Mouse (Mus musculus): ENCODE measurements around the gene Add3. TPM values are rescaled to one million over a fixed set of nuclear protein-coding genes. Genes with fewer than 3 reads are reported as not detected.

The Add3 gene
- polyA plus RNA-seq, 1 experiment from 2014 or later, result 27.1 TPM

GRCm38 (mm10) chr19:53119255-53119795 is 20.9 kb upstream of the Add3 start:
- Histone ChIP-seq H3K4me1 (replicated peaks) (no peaks in the 10 kb centered on the region), H3K9me3 (no peaks in the 10 kb centered on the region; the same call in 1 of the 2 replicates), H3K4me3 (replicated peaks) (no peak overlapping the region), H3K27me3 (no peaks in the 10 kb centered on the region), H3K9ac (replicated peaks) (no peak overlapping the region), H3K36me3 (no peaks in the 10 kb centered on the region), H3K27ac (no peak overlapping the region), H3K4me2 (replicated peaks) (no peak overlapping the region)
- ATAC-seq, result no peak
- 88% methylated on average over 8 of the region's 8 CpGs for WGBS

DNA sequence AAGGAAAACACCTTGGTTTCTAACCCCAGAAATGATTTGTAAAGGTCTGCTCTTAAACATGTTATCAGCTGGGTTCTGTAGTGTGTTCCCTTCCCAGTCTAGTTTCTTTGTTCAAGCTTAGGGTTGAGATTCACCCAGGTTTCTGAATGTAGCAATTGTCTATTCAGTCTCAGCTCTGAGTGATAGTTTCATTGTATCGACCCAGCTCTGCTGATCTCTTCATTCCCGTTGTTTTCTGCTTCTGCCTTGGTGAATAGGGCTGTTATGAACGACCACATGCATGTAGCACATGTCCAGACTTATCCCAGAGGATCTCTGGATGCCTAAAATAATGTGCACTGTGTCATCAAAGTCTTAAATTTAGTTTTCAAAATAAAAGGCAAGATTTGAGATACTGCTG is 19.8 kb upstream of the Add3 start:
- no peak for ATAC-seq
- WGBS, result 69% methylated on average over 3 of the region's 3 CpGs
- H3K27ac ChIP-seq, result no peak overlapping the region
- H3K4me2 ChIP-seq (replicated peaks), result no peak overlapping the region
- no peaks in the 10 kb centered on the region for H3K4me1 ChIP-seq (replicated peaks)
- H3K27me3 ChIP-seq, result no peaks in the 10 kb centered on the region
- no peaks in the 10 kb centered on the region for H3K36me3 ChIP-seq
- no peak overlapping the region for H3K4me3 ChIP-seq (replicated peaks)
- H3K9me3 ChIP-seq, result no peaks in the 10 kb centered on the region; the same call in 1 of the 2 replicates
- H3K9ac ChIP-seq (replicated peaks), result no peak overlapping the region

GRCm38 (mm10) chr19:53122641-53123241 is 17.5 kb upstream of the Add3 start:
- no peaks in the 10 kb centered on the region for H3K27me3 ChIP-seq
- H3K27ac ChIP-seq, result no peak overlapping the region
- 85% methylated on average over 6 of the region's 6 CpGs for WGBS
- H3K9ac ChIP-seq (replicated peaks), result no peak overlapping the region
- no peaks in the 10 kb centered on the region for H3K36me3 ChIP-seq
- no peak for ATAC-seq
- no peaks in the 10 kb centered on the region for H3K9me3 ChIP-seq
- H3K4me2 ChIP-seq (replicated peaks), result no peak overlapping the region
- no peaks in the 10 kb centered on the region for H3K4me1 ChIP-seq (replicated peaks)
- H3K4me3 ChIP-seq (replicated peaks), result no peak overlapping the region

GRCm38 (mm10) chr19:53123301-53123700 is 16.9 kb upstream of the Add3 start:
- WGBS, result 72% methylated on average over 5 of the region's 5 CpGs
- H3K9ac ChIP-seq (replicated peaks), result no peak overlapping the region
- no peaks in the 10 kb centered on the region for H3K9me3 ChIP-seq
- no peak for ATAC-seq
- no peak overlapping the region for H3K27ac ChIP-seq
- no peaks in the 10 kb centered on the region for H3K4me1 ChIP-seq (replicated peaks)
- no peaks in the 10 kb centered on the region for H3K36me3 ChIP-seq
- H3K4me3 ChIP-seq (replicated peaks), result no peak overlapping the region
- H3K27me3 ChIP-seq, result no peaks in the 10 kb centered on the region
- no peak overlapping the region for H3K4me2 ChIP-seq (replicated peaks)

GRCm38 (mm10) chr19:53125679-53126078 is 14.6 kb upstream of the Add3 start:
- H3K36me3 ChIP-seq, result no peaks in the 10 kb centered on the region
- no peak overlapping the region for H3K4me2 ChIP-seq (replicated peaks)
- H3K4me1 ChIP-seq (replicated peaks), result no peaks in the 10 kb centered on the region
- no peak for ATAC-seq
- no peaks in the 10 kb centered on the region for H3K27me3 ChIP-seq
- H3K4me3 ChIP-seq (replicated peaks), result no peak overlapping the region
- no peak overlapping the region for H3K9ac ChIP-seq (replicated peaks)
- WGBS, result 90% methylated on average over 2 of the region's 2 CpGs
- H3K9me3 ChIP-seq, result no peaks in the 10 kb centered on the region
- no peak overlapping the region for H3K27ac ChIP-seq

GRCm38 (mm10) chr19:53126546-53126945 is 13.7 kb upstream of the Add3 start:
- no peak for ATAC-seq
- Histone ChIP-seq H3K36me3 (no peaks in the 10 kb centered on the region), H3K9ac (replicated peaks) (no peak overlapping the region), H3K4me1 (replicated peaks) (no peaks in the 10 kb centered on the region), H3K9me3 (no peaks in the 10 kb centered on the region), H3K27ac (no peak overlapping the region), H3K4me3 (replicated peaks) (no peak overlapping the region), H3K27me3 (peaks cover 8% of the 10 kb centered on the region), H3K4me2 (replicated peaks) (no peak overlapping the region)
- 84% methylated on average over 4 of the region's 4 CpGs for WGBS

DNA sequence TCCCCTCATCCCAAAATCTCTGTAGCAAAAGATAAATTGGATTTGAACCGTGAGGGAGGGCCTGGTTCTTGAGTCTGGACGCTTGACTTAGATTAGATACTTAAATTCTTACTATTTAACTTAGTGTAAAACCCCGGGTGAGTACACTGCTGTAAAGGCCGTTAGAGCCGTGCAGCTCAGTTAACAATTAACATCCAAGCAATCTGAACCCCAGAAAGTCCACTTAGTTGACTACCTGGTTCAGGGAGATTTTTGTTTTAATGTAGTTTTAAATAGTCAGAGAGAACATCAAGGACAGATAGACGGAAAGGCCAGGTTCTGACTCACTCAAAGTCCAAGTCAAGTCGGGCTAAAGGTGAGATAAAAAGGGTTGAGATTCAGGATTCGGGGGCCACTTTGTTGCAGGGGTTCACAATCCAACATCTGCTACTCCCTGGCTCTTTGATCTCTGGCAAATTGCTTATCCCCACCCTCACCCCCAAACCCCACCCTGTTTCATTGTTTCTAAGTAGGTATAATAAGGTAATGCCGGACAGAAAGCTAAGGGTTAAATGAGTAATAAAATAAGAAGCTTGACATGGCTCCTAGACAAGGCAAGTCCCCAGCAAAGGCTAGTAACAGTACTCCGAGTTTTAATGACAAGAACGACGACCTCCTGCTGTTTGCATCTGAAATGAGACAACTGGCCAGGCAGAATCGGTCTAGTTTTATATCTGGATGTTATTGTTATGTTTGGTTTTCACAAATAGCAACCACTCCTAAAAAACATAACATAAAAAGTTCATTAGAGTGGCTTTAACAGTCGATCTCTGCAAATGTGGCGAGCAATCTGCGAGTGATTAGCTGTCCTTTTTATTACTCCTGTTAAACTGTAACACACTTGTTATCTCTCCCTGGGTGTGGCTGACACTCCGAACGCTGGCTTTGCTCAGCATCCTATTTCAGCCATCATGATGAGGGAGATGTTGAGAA is 12.6 kb upstream of the Add3 start:
- Histone ChIP-seq H3K9ac (replicated peaks) (no peak overlapping the region), H3K9me3 (no peaks in the 10 kb centered on the region), H3K27ac (no peak overlapping the region), H3K4me1 (replicated peaks) (no peaks in the 10 kb centered on the region), H3K27me3 (peaks cover 13% of the 10 kb centered on the region), H3K4me2 (replicated peaks) (no peak overlapping the region), H3K4me3 (replicated peaks) (no peak overlapping the region), H3K36me3 (no peaks in the 10 kb centered on the region)
- ATAC-seq, result no peak
- WGBS, result 66% methylated on average over 18 of the region's 18 CpGs

DNA sequence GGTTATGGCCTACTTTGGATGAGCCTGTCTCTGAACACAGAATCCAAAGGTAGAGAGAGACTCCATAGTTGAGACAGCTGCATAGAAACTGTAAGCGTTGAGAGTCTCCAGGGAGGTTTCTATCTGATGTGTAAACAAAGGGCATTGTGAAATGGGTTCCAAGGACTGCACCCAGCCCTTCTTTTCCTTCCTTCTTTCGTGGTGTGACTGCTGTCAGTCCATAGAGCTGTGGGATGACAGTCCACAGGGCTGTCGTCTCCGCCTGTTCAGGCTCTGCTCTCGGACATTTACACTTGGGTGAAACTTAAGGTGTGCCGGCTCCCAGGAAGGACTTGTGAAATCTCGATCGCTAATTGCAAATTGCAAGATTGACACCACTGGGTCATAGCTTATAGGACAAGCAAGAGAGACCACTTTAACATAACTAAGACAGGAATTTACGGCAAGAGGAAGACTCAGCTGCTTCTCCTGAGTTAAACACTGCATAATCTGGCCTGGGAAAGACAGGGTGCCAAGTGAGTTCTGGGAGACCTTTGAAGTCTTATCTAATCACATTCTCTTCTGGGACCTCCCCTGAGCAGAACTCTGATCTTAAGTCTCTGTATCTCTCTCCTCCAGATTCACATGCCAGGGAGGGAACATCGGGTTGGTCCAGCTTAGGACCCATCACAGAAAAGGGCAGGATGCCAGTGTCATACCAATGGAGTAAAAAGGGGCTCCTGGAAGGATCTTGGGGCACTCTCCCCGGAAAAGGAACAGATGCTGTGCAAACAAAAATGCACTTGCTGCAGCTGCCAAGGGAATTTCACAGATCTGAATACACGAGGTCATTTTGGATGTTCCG is 11.5 kb upstream of the Add3 start:
- Histone ChIP-seq H3K9me3 (no peaks in the 10 kb centered on the region), H3K4me2 (replicated peaks) (no peak overlapping the region), H3K4me1 (replicated peaks) (peaks cover 5% of the 10 kb centered on the region; the same call in 1 of the 2 replicates), H3K36me3 (no peaks in the 10 kb centered on the region), H3K4me3 (replicated peaks) (no peak overlapping the region), H3K27me3 (peaks cover 13% of the 10 kb centered on the region), H3K9ac (replicated peaks) (no peak overlapping the region), H3K27ac (no peak overlapping the region)
- WGBS, result 61% methylated on average over 13 of the region's 13 CpGs
- no peak for ATAC-seq

GRCm38 (mm10) chr19:53130399-53131175 is 9.7 kb upstream of the Add3 start:
- H3K27ac ChIP-seq, result no peak overlapping the region
- peaks cover 5% of the 10 kb centered on the region; the same call in 1 of the 2 replicates for H3K4me1 ChIP-seq (replicated peaks)
- no peak overlapping the region for H3K4me2 ChIP-seq (replicated peaks)
- no peak overlapping the region for H3K9ac ChIP-seq (replicated peaks)
- peaks cover 19% of the 10 kb centered on the region for H3K27me3 ChIP-seq
- no peaks in the 10 kb centered on the region for H3K9me3 ChIP-seq
- 91% methylated on average over 16 of the region's 16 CpGs for WGBS
- H3K4me3 ChIP-seq (replicated peaks), result no peak overlapping the region
- no peak for ATAC-seq
- no peaks in the 10 kb centered on the region for H3K36me3 ChIP-seq

DNA sequence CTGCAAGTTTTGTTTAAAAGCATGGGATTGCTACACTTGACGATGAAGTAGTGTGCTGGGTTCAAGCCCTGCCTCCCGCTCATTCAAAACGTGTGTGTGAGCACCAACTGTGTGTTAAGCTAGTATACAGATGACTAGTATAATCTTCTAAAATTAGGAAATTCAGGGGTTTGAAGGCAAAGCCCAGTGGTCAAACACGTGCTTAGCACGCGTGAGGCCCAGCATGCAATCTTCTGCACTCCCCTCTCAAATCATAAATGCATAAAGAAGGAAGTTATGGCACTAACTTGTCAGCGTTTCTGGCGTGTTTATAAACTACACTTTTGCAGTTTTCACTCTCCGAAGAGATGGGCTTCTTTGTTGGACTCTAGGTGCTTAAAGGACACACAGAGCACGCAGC is 7.8 kb upstream of the Add3 start:
- Histone ChIP-seq H3K4me2 (replicated peaks) (no peak overlapping the region), H3K27me3 (peaks cover 19% of the 10 kb centered on the region), H3K4me1 (replicated peaks) (peaks cover 5% of the 10 kb centered on the region; the same call in 1 of the 2 replicates), H3K27ac (no peak overlapping the region), H3K36me3 (no peaks in the 10 kb centered on the region), H3K9me3 (no peaks in the 10 kb centered on the region), H3K4me3 (replicated peaks) (no peak overlapping the region), H3K9ac (replicated peaks) (no peak overlapping the region)
- 83% methylated on average over 10 of the region's 10 CpGs for WGBS
- ATAC-seq, result no peak

Measured in midbrain, embryonic 13.5 days (tissue).